Mouse (Mus musculus) bone marrow, adult 2 months (tissue): ENCODE measurements around the gene Ecel1.

Experiments
- CTCF ChIP-seq: fragments of 200-500 bp; IDR thresholded peaks from 2 replicates; pipeline ENCODE4 v1.5.1; 2011; ENCODE audit warnings: low read length, control low read depth; ENCODE audit not compliant: control insufficient read depth, insufficient read depth
- POLR2A ChIP-seq: fragments of 200-500 bp; IDR thresholded peaks from 2 replicates; pipeline ENCODE4 v1.6.1; 2011; ENCODE audit warnings: low read depth, mild to moderate bottlenecking, control low read depth, low read length, borderline replicate concordance; ENCODE audit not compliant: control insufficient read depth

DNA sequence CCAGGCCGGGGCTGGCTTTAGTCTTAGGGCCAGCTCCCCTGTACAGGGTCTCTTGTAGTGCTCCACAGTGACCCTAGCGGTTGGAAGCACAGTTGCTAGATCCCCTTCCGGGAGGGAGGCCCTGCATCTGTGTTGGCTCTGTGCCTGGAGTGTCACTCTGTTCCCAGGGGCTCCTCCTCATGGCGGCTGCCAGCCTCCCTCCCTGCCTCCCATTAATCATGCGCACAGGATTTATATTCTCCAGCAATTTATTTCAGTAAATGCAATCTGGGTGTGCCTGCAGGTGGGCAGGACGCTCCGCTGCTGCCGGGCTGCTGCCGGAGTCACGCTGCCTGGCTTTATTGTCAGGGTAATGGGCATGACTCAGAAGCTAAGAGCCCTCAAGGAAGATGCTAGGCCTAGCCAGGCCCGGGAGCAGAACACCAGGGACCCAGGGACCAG is 19.6 kb upstream of the Ecel1 start:
- TF ChIP-seq CTCF (no peak; the same call in 1 of the 2 replicates), POLR2A (no peak)
